Mouse (Mus musculus) G1E (cell line): ENCODE data around the gene Scamp1.

ENCODE experiments used
- CTCF ChIP-seq: IDR thresholded peaks from 2 replicates; pipeline ENCODE4 v1.5.1; 2012; ENCODE audit warnings: low read depth, low read length, inconsistent platforms, mixed read lengths
- POLR2AphosphoS5 ChIP-seq: IDR thresholded peaks from 2 replicates; pipeline ENCODE4 v1.6.1; 2012; ENCODE audit warnings: low read depth, low read length, inconsistent platforms; ENCODE audit not compliant: insufficient replicate concordance

DNA sequence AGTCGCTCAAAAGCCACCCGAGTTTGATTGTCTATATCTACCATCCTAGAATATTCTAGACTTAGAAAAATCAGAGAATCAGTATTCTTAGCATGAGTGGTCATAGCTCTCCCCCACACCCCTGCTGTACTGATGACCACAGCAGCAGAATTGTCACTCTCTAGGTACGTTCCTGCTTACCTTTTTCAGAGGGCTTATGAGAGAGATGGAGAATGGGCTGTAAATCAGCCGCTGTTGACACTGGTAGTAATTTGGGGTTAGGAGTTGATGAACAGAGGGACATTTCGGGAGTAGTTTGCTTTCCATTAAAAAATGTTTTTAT, 21.3 kb upstream of the Scamp1 start:
- TF ChIP-seq CTCF (no peak), POLR2AphosphoS5 (no peak)
